Mouse (Mus musculus): ENCODE data around the gene H2-Ob. TPM values are rescaled to one million over a fixed set of nuclear protein-coding genes. Genes with fewer than 3 reads are reported as not detected.
A peak's percentile ranks its signal among the peaks of the same experiment; 100 is the strongest.

The H2-Ob gene
- polyA plus RNA-seq, 1 experiment from 2014 or later: 0.28 TPM

GRCm38 (mm10) chr17:34249361-34249760 is 10.7 kb downstream of the H2-Ob start:
- WGBS: 43% methylated on average over 3 of the region's 3 CpGs

GRCm38 (mm10) chr17:34249878-34250277 is 11.2 kb downstream of the H2-Ob start:
- no peaks in the 10 kb centered on the region for H3K27me3 ChIP-seq (replicated peaks; ENCODE audit: control insufficient read depth, insufficient read depth, low read length)
- ATAC-seq: no peak

More at GRCm38 (mm10) chr17:34249361-34249760, 10.7 kb downstream of the H2-Ob start:
- H3K4me3 ChIP-seq (replicated peaks; ENCODE audit: low read length): no peak overlapping the region
- H3K4me2 ChIP-seq (ENCODE audit: low read length): no peak overlapping the region
- H3K27me3 ChIP-seq (replicated peaks; ENCODE audit: control insufficient read depth, insufficient read depth, low read length): no peaks in the 10 kb centered on the region
- ATAC-seq: no peak
- no peaks in the 10 kb centered on the region for H3K9me3 ChIP-seq (ENCODE audit: control insufficient read depth, low read length)
- no peak overlapping the region for H3K27ac ChIP-seq (ENCODE audit: low read length)
- no peaks in the 10 kb centered on the region for H3K36me3 ChIP-seq (ENCODE audit: control insufficient read depth, insufficient read depth)
- no peak overlapping the region for H3K9ac ChIP-seq (replicated peaks; ENCODE audit: low read depth, low read length)
- H3K4me1 ChIP-seq (replicated peaks; ENCODE audit: control insufficient read depth, insufficient read depth, low read length): no peaks in the 10 kb centered on the region

GRCm38 (mm10) chr17:34251666-34252065 is 13.0 kb downstream of the H2-Ob start:
- ATAC-seq: no peak
- no peaks in the 10 kb centered on the region for H3K36me3 ChIP-seq (ENCODE audit: control insufficient read depth, insufficient read depth)
- H3K27ac ChIP-seq (ENCODE audit: low read length): no peak overlapping the region
- H3K4me3 ChIP-seq (replicated peaks; ENCODE audit: low read length): no peak overlapping the region
- H3K9ac ChIP-seq (replicated peaks; ENCODE audit: low read depth, low read length): no peak overlapping the region
- H3K4me2 ChIP-seq (ENCODE audit: low read length): no peak overlapping the region
- H3K27me3 ChIP-seq (replicated peaks; ENCODE audit: control insufficient read depth, insufficient read depth, low read length): no peaks in the 10 kb centered on the region
- H3K9me3 ChIP-seq (ENCODE audit: control insufficient read depth, low read length): no peaks in the 10 kb centered on the region
- WGBS: 48% methylated on average over 4 of the region's 4 CpGs
- H3K4me1 ChIP-seq (replicated peaks; ENCODE audit: control insufficient read depth, insufficient read depth, low read length): no peaks in the 10 kb centered on the region

More at GRCm38 (mm10) chr17:34249878-34250277, 11.2 kb downstream of the H2-Ob start:
- H3K4me2 ChIP-seq (ENCODE audit: low read length): no peak overlapping the region
- no peaks in the 10 kb centered on the region for H3K9me3 ChIP-seq (ENCODE audit: control insufficient read depth, low read length)
- no peak overlapping the region for H3K27ac ChIP-seq (ENCODE audit: low read length)
- no peaks in the 10 kb centered on the region for H3K36me3 ChIP-seq (ENCODE audit: control insufficient read depth, insufficient read depth)
- WGBS: 10% methylated on average over 4 of the region's 4 CpGs
- no peaks in the 10 kb centered on the region for H3K4me1 ChIP-seq (replicated peaks; ENCODE audit: control insufficient read depth, insufficient read depth, low read length)
- H3K4me3 ChIP-seq (replicated peaks; ENCODE audit: low read length): no peak overlapping the region
- no peak overlapping the region for H3K9ac ChIP-seq (replicated peaks; ENCODE audit: low read depth, low read length)

GRCm38 (mm10) chr17:34256501-34256900 is 17.8 kb downstream of the H2-Ob start:
- Histone ChIP-seq H3K9me3 (ENCODE audit: control insufficient read depth, low read length) (no peaks in the 10 kb centered on the region), H3K27me3 (replicated peaks; ENCODE audit: control insufficient read depth, insufficient read depth, low read length) (no peaks in the 10 kb centered on the region), H3K9ac (replicated peaks; ENCODE audit: low read depth, low read length) (no peak overlapping the region), H3K4me2 (ENCODE audit: low read length) (no peak overlapping the region), H3K27ac (ENCODE audit: low read length) (no peak overlapping the region), H3K36me3 (ENCODE audit: control insufficient read depth, insufficient read depth) (no peaks in the 10 kb centered on the region), H3K4me3 (replicated peaks; ENCODE audit: low read length) (no peak overlapping the region), H3K4me1 (replicated peaks; ENCODE audit: control insufficient read depth, insufficient read depth, low read length) (no peaks in the 10 kb centered on the region)
- ATAC-seq: no peak
- 85% methylated on average over 5 of the region's 5 CpGs for WGBS

GRCm38 (mm10) chr17:34257594-34258375 is 19.1 kb downstream of the H2-Ob start, which contains the start of gene H2-Ab1:
H2-Ab1 (plus strand) TSS chr17:34257689.
- WGBS: 70% methylated on average over 11 of the region's 11 CpGs
- no peaks in the 10 kb centered on the region for H3K36me3 ChIP-seq (ENCODE audit: control insufficient read depth, insufficient read depth)
- no peak within 1 kb of the TSS for H3K4me3 ChIP-seq (replicated peaks; ENCODE audit: low read length)
- no peak within 1 kb of the TSS for H3K9ac ChIP-seq (replicated peaks; ENCODE audit: low read depth, low read length)
- H3K27me3 ChIP-seq (replicated peaks; ENCODE audit: control insufficient read depth, insufficient read depth, low read length): 0 out of 2 replicates have a peak, but pooled peaks cover 2% of the 10 kb centered on the region
- no peak for ATAC-seq
- H3K27ac ChIP-seq (ENCODE audit: low read length): no peak within 1 kb of the TSS
- no peaks in the 10 kb centered on the region for H3K9me3 ChIP-seq (ENCODE audit: control insufficient read depth, low read length)
- H3K4me2 ChIP-seq (ENCODE audit: low read length): no peak within 1 kb of the TSS
- H3K4me1 ChIP-seq (replicated peaks; ENCODE audit: control insufficient read depth, insufficient read depth, low read length): no peaks in the 10 kb centered on the region

- Histone ChIP-seq H3K27me3 (replicated peaks; ENCODE audit: control insufficient read depth, insufficient read depth, low read length) (peaks cover 15% of the 10 kb centered on the region), H3K4me2 (ENCODE audit: low read length) (no peak overlapping the region), H3K9ac (replicated peaks; ENCODE audit: low read depth, low read length) (no peak overlapping the region), H3K4me1 (replicated peaks; ENCODE audit: control insufficient read depth, insufficient read depth, low read length) (peaks cover 17% of the 10 kb centered on the region), H3K36me3 (ENCODE audit: control insufficient read depth, insufficient read depth) (no peaks in the 10 kb centered on the region), H3K9me3 (ENCODE audit: control insufficient read depth, low read length) (no peaks in the 10 kb centered on the region), H3K27ac (ENCODE audit: low read length) (no peak overlapping the region), H3K4me3 (replicated peaks; ENCODE audit: low read length) (no peak overlapping the region)
- WGBS: 74% methylated on average over 5 of the region's 5 CpGs
- ATAC-seq: no peak
Observed at GRCm38 (mm10) chr17:34260551-34260950, 21.8 kb downstream of the H2-Ob start.

GRCm38 (mm10) chr17:34261502-34261901 is 22.8 kb downstream of the H2-Ob start:
- H3K4me2 ChIP-seq (ENCODE audit: low read length): no peak overlapping the region
- peaks cover 15% of the 10 kb centered on the region for H3K27me3 ChIP-seq (replicated peaks; ENCODE audit: control insufficient read depth, insufficient read depth, low read length)
- no peak overlapping the region for H3K27ac ChIP-seq (ENCODE audit: low read length)
- no peak overlapping the region for H3K4me3 ChIP-seq (replicated peaks; ENCODE audit: low read length)
- H3K9me3 ChIP-seq (ENCODE audit: control insufficient read depth, low read length): no peaks in the 10 kb centered on the region
- no peak overlapping the region for H3K9ac ChIP-seq (replicated peaks; ENCODE audit: low read depth, low read length)
- WGBS: 20% methylated on average over 4 of the region's 4 CpGs
- no peaks in the 10 kb centered on the region for H3K36me3 ChIP-seq (ENCODE audit: control insufficient read depth, insufficient read depth)
- ATAC-seq: peak; percentile 69
- peaks cover 17% of the 10 kb centered on the region for H3K4me1 ChIP-seq (replicated peaks; ENCODE audit: control insufficient read depth, insufficient read depth, low read length)

- Histone ChIP-seq H3K4me1 (replicated peaks; ENCODE audit: control insufficient read depth, insufficient read depth, low read length) (peaks cover 17% of the 10 kb centered on the region), H3K4me2 (ENCODE audit: low read length) (peak overlapping the region; percentile 71), H3K9me3 (ENCODE audit: control insufficient read depth, low read length) (no peaks in the 10 kb centered on the region), H3K27ac (ENCODE audit: low read length) (no peak overlapping the region), H3K4me3 (replicated peaks; ENCODE audit: low read length) (peak overlapping the region; percentile 44), H3K36me3 (ENCODE audit: control insufficient read depth, insufficient read depth) (no peaks in the 10 kb centered on the region), H3K27me3 (replicated peaks; ENCODE audit: control insufficient read depth, insufficient read depth, low read length) (peaks cover 15% of the 10 kb centered on the region), H3K9ac (replicated peaks; ENCODE audit: low read depth, low read length) (no peak overlapping the region)
- 0% methylated on average over 8 of the region's 8 CpGs for WGBS
- peak; percentile 90 for ATAC-seq
Observed at GRCm38 (mm10) chr17:34263068-34263467, 24.4 kb downstream of the H2-Ob start.

GRCm38 (mm10) chr17:34263811-34264371 is 25.2 kb downstream of the H2-Ob start:
- Histone ChIP-seq H3K9me3 (ENCODE audit: control insufficient read depth, low read length) (no peaks in the 10 kb centered on the region), H3K36me3 (ENCODE audit: control insufficient read depth, insufficient read depth) (no peaks in the 10 kb centered on the region), H3K4me3 (replicated peaks; ENCODE audit: low read length) (peak overlapping the region; percentile 44), H3K27ac (ENCODE audit: low read length) (no peak overlapping the region), H3K4me1 (replicated peaks; ENCODE audit: control insufficient read depth, insufficient read depth, low read length) (peaks cover 17% of the 10 kb centered on the region), H3K4me2 (ENCODE audit: low read length) (peak overlapping the region; percentile 90), H3K27me3 (replicated peaks; ENCODE audit: control insufficient read depth, insufficient read depth, low read length) (peaks cover 15% of the 10 kb centered on the region), H3K9ac (replicated peaks; ENCODE audit: low read depth, low read length) (no peak overlapping the region)
- no peak for ATAC-seq
- WGBS: 6% methylated on average over 14 of the region's 14 CpGs
